Mouse (Mus musculus) myocyte (in vitro differentiated cells): ENCODE results near the gene Rhebl1.

Experiments
- CEBPB ChIP-seq: IDR thresholded peaks from 2 replicates; pipeline ENCODE4 v1.6.1; 2011; ENCODE audit warnings: mild to moderate bottlenecking, moderate library complexity; ENCODE audit not compliant: poor library complexity, insufficient read depth, severe bottlenecking
- E2F4 ChIP-seq: IDR thresholded peaks from one replicate; pipeline ENCODE4 v1.6.1; 2011; ENCODE audit warnings: mild to moderate bottlenecking, control low read depth, moderate library complexity; ENCODE audit not compliant: insufficient read depth
- MAX ChIP-seq: IDR thresholded peaks from one replicate; pipeline ENCODE4 v1.6.1; 2011; ENCODE audit warnings: low read depth, mild to moderate bottlenecking, control low read depth
- MYOD1 ChIP-seq, 3 experiments: IDR thresholded peaks; one replicate each; pipeline ENCODE4 v1.6.1; 2011; ENCODE audit warnings: control low read depth in 2 of 3, low read depth in 2 of 3, mild to moderate bottlenecking in 2 of 3, moderate library complexity in 1 of 3; ENCODE audit not compliant: insufficient read length in 2 of 3, control insufficient read depth in 1 of 3
- MYOG ChIP-seq, 3 experiments: IDR thresholded peaks; one replicate each; pipeline ENCODE4 v1.6.1; 2011; ENCODE audit warnings: control low read depth in 2 of 3, low read depth in 2 of 3, mild to moderate bottlenecking in 2 of 3; ENCODE audit not compliant: insufficient read length in 2 of 3, control insufficient read depth in 1 of 3, insufficient read depth in 1 of 3
- POLR2A ChIP-seq: IDR thresholded peaks from one replicate; pipeline ENCODE4 v1.6.1; 2011; ENCODE audit warnings: low read depth, mild to moderate bottlenecking, control low read depth, moderate library complexity; ENCODE audit not compliant: insufficient read length
- POLR2AphosphoS2 ChIP-seq: IDR thresholded peaks from one replicate; pipeline ENCODE4 v1.6.1; 2011; ENCODE audit warnings: low read depth, control low read depth; ENCODE audit not compliant: insufficient read length
- REST ChIP-seq: IDR thresholded peaks from one replicate; pipeline ENCODE4 v1.6.1; 2011; ENCODE audit warnings: mild to moderate bottlenecking, control low read depth, moderate library complexity; ENCODE audit not compliant: insufficient read depth, insufficient read length
- SRF ChIP-seq: IDR thresholded peaks from one replicate; pipeline ENCODE4 v1.6.1; 2011; ENCODE audit warnings: low read depth; ENCODE audit not compliant: control insufficient read depth, insufficient read length
- TCF12 ChIP-seq: IDR thresholded peaks from one replicate; pipeline ENCODE4 v1.6.1; 2011; ENCODE audit warnings: mild to moderate bottlenecking, control low read depth; ENCODE audit not compliant: poor library complexity, insufficient read depth, severe bottlenecking
- TCF3 ChIP-seq: IDR thresholded peaks from one replicate; pipeline ENCODE4 v1.6.1; 2011; ENCODE audit warnings: low read depth, control low read depth; ENCODE audit not compliant: insufficient read length
- USF1 ChIP-seq: IDR thresholded peaks from one replicate; pipeline ENCODE4 v1.6.1; 2011; ENCODE audit warnings: low read depth, mild to moderate bottlenecking, control low read depth, moderate library complexity

- TF ChIP-seq MYOD1 (IDR thresholded peaks at IDR 0.05; ENCODE audit: control insufficient read depth in 1 of 3, insufficient read length in 2 of 3, low read depth in 2 of 3) (no peak), POLR2A (no peak), TCF12 (no peak), E2F4 (no peak), USF1 (no peak), CEBPB (no peak), POLR2AphosphoS2 (no peak), SRF (no peak), MAX (no peak), REST (no peak), MYOG (IDR thresholded peaks at IDR 0.05; ENCODE audit: control insufficient read depth in 1 of 3, insufficient read depth in 1 of 3, insufficient read length in 2 of 3, low read depth in 2 of 3) (no peak), TCF3 (no peak)
Measured at GRCm38 (mm10) chr15:98839161-98839560, 55.2 kb downstream of the Rhebl1 start.
